Mouse (Mus musculus) limb, embryonic 15.5 days (tissue): ENCODE measurements around the gene Mrpl10. TPM values are rescaled to one million over a fixed set of nuclear protein-coding genes. Genes with fewer than 3 reads are reported as not detected.

Experiments
- ATAC-seq: fragments of 200-750 bp; cut with Nextera tagmentation; 2 replicates; pipeline ENCODE4 v1.8.0; 2017; ENCODE audit warnings: low read depth, moderate TSS enrichment; ENCODE audit not compliant: insufficient number of reproducible peaks, low FRiP score, low TSS enrichment
- H3K27ac ChIP-seq: fragments of 300-500 bp; sonication (generic); 2 replicates; pipeline ENCODE4 v1.5.1; 2015; ENCODE audit warnings: moderate library complexity, mild to moderate bottlenecking, inconsistent platforms
- H3K27me3 ChIP-seq: fragments of 300-500 bp; sonication (generic); 2 replicates; pipeline ENCODE4 v1.6.1; 2015; ENCODE audit warnings: inconsistent platforms
- H3K36me3 ChIP-seq: fragments of 300-500 bp; sonication (generic); 2 replicates; pipeline ENCODE4 v1.6.1; 2015; ENCODE audit warnings: inconsistent platforms
- H3K4me1 ChIP-seq: fragments of 300-500 bp; sonication (generic); 2 replicates; pipeline ENCODE4 v1.6.1; 2015; ENCODE audit warnings: inconsistent platforms
- H3K4me2 ChIP-seq: fragments of 300-500 bp; sonication (generic); 2 replicates; pipeline ENCODE4 v1.6.1; 2015; ENCODE audit warnings: mild to moderate bottlenecking, inconsistent platforms
- H3K4me3 ChIP-seq: fragments of 300-500 bp; sonication (generic); 2 replicates; pipeline ENCODE4 v1.5.1; 2015; ENCODE audit warnings: mild to moderate bottlenecking, inconsistent platforms
- H3K9ac ChIP-seq: fragments of 300-500 bp; sonication (generic); 2 replicates; pipeline ENCODE4 v1.6.1; 2015; ENCODE audit warnings: inconsistent platforms
- H3K9me3 ChIP-seq: fragments of 300-500 bp; sonication (generic); 2 replicates; pipeline ENCODE4 v1.6.1; 2016; ENCODE audit warnings: inconsistent platforms
- WGBS: fragments of 180-500 bp; shearing (Covaris S2); methylation state at CpG from one replicate; pipeline ENCODE4 v1.1.7; 2015; 5-methylcytosine and 5-hydroxymethylcytosine counted together
- microRNA-seq: library from miRNA; unstranded; fragments of <30 nt; microRNA quantifications from one replicate; pipeline ENCODE4, GENCODE M21; 2016
- polyA plus RNA-seq: library from polyadenylated mRNA; unstranded; fragments of >200 nt; fragmentation: Nextera tagmentation; extraction: Ambion mirVana; gene quantifications from 2 replicates; pipeline ENCODE4 v1.2.1, GENCODE M21; 2015

Mrpl10 gene
- polyA plus RNA-seq, 1 experiment from 2014 or later: 79.5 TPM

- no peak overlapping the region for H3K4me2 ChIP-seq
- H3K36me3 ChIP-seq: no peaks in the 10 kb centered on the region
- no peak overlapping the region for H3K27ac ChIP-seq
- 36% methylated on average over 11 of the region's 11 CpGs for WGBS
- H3K9me3 ChIP-seq: no peaks in the 10 kb centered on the region
- 0 out of 2 replicates have a peak, but pooled peaks cover 8% of the 10 kb centered on the region for H3K27me3 ChIP-seq
- no peak overlapping the region for H3K9ac ChIP-seq
- no peak for ATAC-seq
- H3K4me1 ChIP-seq: peaks cover 14% of the 10 kb centered on the region
- no peak overlapping the region for H3K4me3 ChIP-seq
These were observed 41.6 kb downstream of the Mrpl10 start for GRCm38 (mm10) chr11:97082977-97083376.

- 0 out of 2 replicates have a peak overlapping the region, but pooled peaks have one; percentile 8 for H3K4me3 ChIP-seq
- WGBS: 14% methylated on average over 22 of the region's 22 CpGs
- peak overlapping the region; percentile 17; the same call in 1 of the 2 replicates for H3K4me2 ChIP-seq
These were observed 42.2 kb downstream of the Mrpl10 start for GRCm38 (mm10) chr11:97083401-97084140.

GRCm38 (mm10) chr11:97084821-97085505 lies 43.6 kb downstream of the Mrpl10 start:
- Histone ChIP-seq H3K27ac (no peak overlapping the region), H3K4me2 (no peak overlapping the region), H3K36me3 (no peaks in the 10 kb centered on the region), H3K4me3 (no peak overlapping the region), H3K4me1 (peaks cover 14% of the 10 kb centered on the region), H3K27me3 (0 out of 2 replicates have a peak, but pooled peaks cover 8% of the 10 kb centered on the region), H3K9me3 (no peaks in the 10 kb centered on the region), H3K9ac (no peak overlapping the region)
- no peak for ATAC-seq
- WGBS: 84% methylated on average over 15 of the region's 15 CpGs

More at GRCm38 (mm10) chr11:97083401-97084140, 42.2 kb downstream of the Mrpl10 start:
- H3K36me3 ChIP-seq: no peaks in the 10 kb centered on the region
- H3K4me1 ChIP-seq: peaks cover 14% of the 10 kb centered on the region
- H3K27me3 ChIP-seq: 0 out of 2 replicates have a peak, but pooled peaks cover 8% of the 10 kb centered on the region
- no peaks in the 10 kb centered on the region for H3K9me3 ChIP-seq
- H3K9ac ChIP-seq: no peak overlapping the region
- no peak overlapping the region for H3K27ac ChIP-seq
- ATAC-seq: no peak

GRCm38 (mm10) chr11:97086365-97086764 lies 45.0 kb downstream of the Mrpl10 start:
- no peak for ATAC-seq
- H3K27ac ChIP-seq: no peak overlapping the region
- no peak overlapping the region for H3K4me3 ChIP-seq
- H3K4me2 ChIP-seq: no peak overlapping the region
- no peak overlapping the region for H3K9ac ChIP-seq
- 72% methylated on average over 6 of the region's 6 CpGs for WGBS
- H3K27me3 ChIP-seq: 0 out of 2 replicates have a peak, but pooled peaks cover 12% of the 10 kb centered on the region
- H3K4me1 ChIP-seq: peaks cover 14% of the 10 kb centered on the region
- no peaks in the 10 kb centered on the region for H3K36me3 ChIP-seq
- no peaks in the 10 kb centered on the region for H3K9me3 ChIP-seq

GRCm38 (mm10) chr11:97094600-97094999 lies 53.2 kb downstream of the Mrpl10 start:
- Histone ChIP-seq H3K27ac (no peak overlapping the region), H3K4me2 (no peak overlapping the region), H3K4me1 (0 out of 2 replicates have a peak, but pooled peaks cover 4% of the 10 kb centered on the region), H3K9me3 (no peaks in the 10 kb centered on the region), H3K4me3 (no peak overlapping the region), H3K36me3 (no peaks in the 10 kb centered on the region), H3K9ac (no peak overlapping the region), H3K27me3 (peaks cover 51% of the 10 kb centered on the region)
- 52% methylated on average over 2 of the region's 2 CpGs for WGBS
- no peak for ATAC-seq

GRCm38 (mm10) chr11:97098791-97099190 lies 57.4 kb downstream of the Mrpl10 start:
- Histone ChIP-seq H3K27me3 (peaks cover 60% of the 10 kb centered on the region), H3K9me3 (no peaks in the 10 kb centered on the region), H3K4me3 (no peak overlapping the region), H3K4me1 (0 out of 2 replicates have a peak, but pooled peaks cover 4% of the 10 kb centered on the region), H3K36me3 (no peaks in the 10 kb centered on the region), H3K27ac (no peak overlapping the region), H3K9ac (no peak overlapping the region), H3K4me2 (no peak overlapping the region)
- ATAC-seq: no peak
- WGBS: 25% methylated on average over 17 of the region's 18 CpGs

Small RNAs within 50 kb of the gene (microRNA-seq; reads per million reads assigned to microRNA genes)
- gene Mir8103: 0.82 reads per million

Other genes with a start within 250 kb of the Mrpl10 start
- gene Nfe2l1, start 211.6 kb upstream of the Mrpl10 start, polyA plus RNA-seq: 75.6 and 81.1 TPM in 2 replicates
- 203 and 213 TPM in 2 replicates for gene Copz2, start 191.7 kb upstream of the Mrpl10 start, polyA plus RNA-seq
- 76.2 and 87.4 TPM in 2 replicates for gene Cdk5rap3, start 125.1 kb upstream of the Mrpl10 start, polyA plus RNA-seq
- gene Prr15l, start 113.5 kb upstream of the Mrpl10 start, polyA plus RNA-seq: 3.4 and 3.6 TPM in 2 replicates
- 33.6 and 37.6 TPM in 2 replicates for gene Pnpo, start 97.6 kb upstream of the Mrpl10 start, polyA plus RNA-seq
- 15.1 and 16.8 TPM in 2 replicates for gene Sp2, start 58.6 kb upstream of the Mrpl10 start, polyA plus RNA-seq
- gene Sp6, start 28.2 kb upstream of the Mrpl10 start, polyA plus RNA-seq: 27.1 and 30.4 TPM in 2 replicates
- 22.7 and 23.8 TPM in 2 replicates for gene Scrn2, start 11.6 kb upstream of the Mrpl10 start, polyA plus RNA-seq
- 0.54 and 0.65 TPM in 2 replicates for gene Lrrc46, start 153 bp upstream of the Mrpl10 start, polyA plus RNA-seq
- 8.9 and 9.9 TPM in 2 replicates for gene Osbpl7, start 9.1 kb downstream of the Mrpl10 start, polyA plus RNA-seq
- 0.14 TPM in 1 of 2 replicates, not detected in the other for gene Tbx21, start 73.8 kb downstream of the Mrpl10 start, polyA plus RNA-seq
- gene Tbkbp1, start 109.9 kb downstream of the Mrpl10 start, polyA plus RNA-seq: 6.8 and 7.8 TPM in 2 replicates
- 42.7 and 44.3 TPM in 2 replicates for gene Kpnb1, start 146.3 kb downstream of the Mrpl10 start, polyA plus RNA-seq
- 95.9 and 108 TPM in 2 replicates for gene Npepps, start 239.1 kb downstream of the Mrpl10 start, polyA plus RNA-seq